Mouse (Mus musculus): ENCODE data around the gene Dolpp1. TPM values are rescaled to one million over a fixed set of nuclear protein-coding genes. Genes with fewer than 3 reads are reported as not detected.

The Dolpp1 gene
- polyA plus RNA-seq, 1 experiment from 2014 or later: 52.3 TPM

DNA sequence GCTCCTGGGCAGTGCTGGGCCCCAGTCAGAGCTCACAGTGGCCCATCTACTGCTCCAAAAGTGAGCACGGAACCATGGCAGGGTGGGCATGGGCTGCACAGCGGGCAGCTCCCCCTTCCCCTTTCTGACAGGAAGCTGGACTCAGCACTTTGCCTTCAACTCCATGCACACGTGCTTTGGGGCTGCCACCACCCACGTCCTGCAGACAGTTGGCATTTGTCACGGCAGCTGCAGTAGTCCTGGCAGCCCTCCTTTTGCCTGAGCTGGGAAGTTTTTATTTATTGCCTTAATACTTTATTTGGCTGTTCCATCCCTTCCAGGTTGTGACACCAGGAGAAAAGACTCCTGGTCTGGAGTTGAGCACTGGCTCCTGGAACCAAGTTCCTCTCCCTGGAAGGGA, 7.2 kb upstream of the Dolpp1 start:
- Histone ChIP-seq H3K4me3 (no peak overlapping the region), H3K4me2 (replicated peaks) (no peak overlapping the region), H3K36me3 (peaks cover 56% of the 10 kb centered on the region), H3K4me1 (no peaks in the 10 kb centered on the region), H3K9me3 (no peaks in the 10 kb centered on the region), H3K27me3 (replicated peaks) (no peaks in the 10 kb centered on the region), H3K27ac (no peak overlapping the region), H3K9ac (no peak overlapping the region)
- no peak for ATAC-seq (ENCODE audit: low FRiP score, low read depth)
- 89% methylated on average over 5 of the region's 5 CpGs for WGBS

DNA sequence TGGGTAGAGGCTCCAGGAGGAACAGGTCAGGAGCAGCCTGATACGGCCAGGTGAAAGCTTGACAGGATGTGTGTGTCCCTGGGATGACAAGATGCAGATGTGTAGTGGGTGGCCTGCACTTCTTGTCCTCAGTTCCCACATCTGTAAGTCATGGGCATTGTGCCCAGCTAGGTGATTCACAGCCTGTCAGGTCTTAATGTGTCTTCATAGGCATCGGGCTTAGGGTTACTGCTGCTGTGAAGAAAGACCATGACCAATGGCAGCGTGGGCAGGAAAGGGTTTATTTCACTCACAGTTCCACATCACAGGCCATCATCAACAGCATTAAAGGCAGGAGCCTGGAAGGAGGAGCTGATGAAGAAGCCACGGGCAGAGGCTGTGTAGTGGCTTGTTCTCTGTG, 6.5 kb upstream of the Dolpp1 start:
- Histone ChIP-seq H3K9ac (no peak overlapping the region), H3K27ac (no peak overlapping the region), H3K27me3 (replicated peaks) (no peaks in the 10 kb centered on the region), H3K4me3 (no peak overlapping the region), H3K9me3 (no peaks in the 10 kb centered on the region), H3K4me1 (no peaks in the 10 kb centered on the region), H3K36me3 (peaks cover 49% of the 10 kb centered on the region), H3K4me2 (replicated peaks) (no peak overlapping the region)
- no peak for ATAC-seq (ENCODE audit: low FRiP score, low read depth)
- 87% methylated on average over 4 of the region's 4 CpGs for WGBS

DNA sequence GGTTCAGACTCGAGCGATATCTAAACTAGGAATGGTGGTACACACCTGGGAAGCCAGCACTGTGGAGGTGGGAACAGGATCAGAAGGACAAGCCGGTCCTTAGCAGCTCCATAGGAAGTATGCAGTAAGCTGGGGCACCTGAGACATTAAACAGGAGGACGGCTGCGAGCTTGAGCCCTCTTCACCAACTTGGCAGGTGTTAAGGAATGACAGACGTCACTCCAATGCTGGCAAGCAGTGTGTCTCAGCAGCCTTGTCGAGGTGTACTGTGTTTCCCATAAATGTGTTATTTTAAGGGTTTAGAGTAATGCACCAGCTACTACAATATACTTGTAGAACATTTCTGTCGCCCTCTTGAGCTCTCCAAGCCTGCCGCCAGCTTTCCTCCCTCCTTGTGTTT, 5.1 kb upstream of the Dolpp1 start:
- H3K9ac ChIP-seq: no peak overlapping the region
- no peaks in the 10 kb centered on the region for H3K9me3 ChIP-seq
- H3K4me2 ChIP-seq (replicated peaks): no peak overlapping the region
- 91% methylated on average over 9 of the region's 9 CpGs for WGBS
- peaks cover 37% of the 10 kb centered on the region for H3K36me3 ChIP-seq
- no peaks in the 10 kb centered on the region for H3K4me1 ChIP-seq
- no peaks in the 10 kb centered on the region for H3K27me3 ChIP-seq (replicated peaks)
- H3K4me3 ChIP-seq: no peak overlapping the region
- no peak for ATAC-seq (ENCODE audit: low FRiP score, low read depth)
- H3K27ac ChIP-seq: no peak overlapping the region

DNA sequence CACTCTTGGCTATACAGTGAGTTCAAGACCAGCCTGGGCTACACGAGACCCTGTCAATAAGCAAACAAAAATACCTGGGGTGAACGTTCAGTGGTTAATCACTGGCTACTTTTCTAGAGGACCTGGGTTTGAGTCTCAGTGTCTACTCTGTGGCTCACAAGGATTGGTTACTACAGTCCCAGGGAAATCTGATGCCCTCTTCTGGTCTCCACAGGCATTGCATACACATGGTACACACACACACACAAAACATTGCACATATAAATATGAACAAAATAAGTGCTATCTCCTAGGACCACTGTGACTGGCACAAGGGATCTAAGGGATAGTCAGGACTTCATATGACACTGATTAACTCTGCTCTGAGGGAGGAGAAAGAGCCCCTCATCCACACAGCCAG, 3.1 kb upstream of the Dolpp1 start:
- no peaks in the 10 kb centered on the region for H3K27me3 ChIP-seq (replicated peaks)
- WGBS: 90% methylated on average over 2 of the region's 2 CpGs
- H3K27ac ChIP-seq: no peak overlapping the region
- no peak overlapping the region for H3K4me3 ChIP-seq
- H3K9ac ChIP-seq: no peak overlapping the region
- no peaks in the 10 kb centered on the region for H3K9me3 ChIP-seq
- no peak for ATAC-seq (ENCODE audit: low FRiP score, low read depth)
- peaks cover 18% of the 10 kb centered on the region for H3K36me3 ChIP-seq
- peaks cover 13% of the 10 kb centered on the region for H3K4me1 ChIP-seq
- no peak overlapping the region for H3K4me2 ChIP-seq (replicated peaks)

DNA sequence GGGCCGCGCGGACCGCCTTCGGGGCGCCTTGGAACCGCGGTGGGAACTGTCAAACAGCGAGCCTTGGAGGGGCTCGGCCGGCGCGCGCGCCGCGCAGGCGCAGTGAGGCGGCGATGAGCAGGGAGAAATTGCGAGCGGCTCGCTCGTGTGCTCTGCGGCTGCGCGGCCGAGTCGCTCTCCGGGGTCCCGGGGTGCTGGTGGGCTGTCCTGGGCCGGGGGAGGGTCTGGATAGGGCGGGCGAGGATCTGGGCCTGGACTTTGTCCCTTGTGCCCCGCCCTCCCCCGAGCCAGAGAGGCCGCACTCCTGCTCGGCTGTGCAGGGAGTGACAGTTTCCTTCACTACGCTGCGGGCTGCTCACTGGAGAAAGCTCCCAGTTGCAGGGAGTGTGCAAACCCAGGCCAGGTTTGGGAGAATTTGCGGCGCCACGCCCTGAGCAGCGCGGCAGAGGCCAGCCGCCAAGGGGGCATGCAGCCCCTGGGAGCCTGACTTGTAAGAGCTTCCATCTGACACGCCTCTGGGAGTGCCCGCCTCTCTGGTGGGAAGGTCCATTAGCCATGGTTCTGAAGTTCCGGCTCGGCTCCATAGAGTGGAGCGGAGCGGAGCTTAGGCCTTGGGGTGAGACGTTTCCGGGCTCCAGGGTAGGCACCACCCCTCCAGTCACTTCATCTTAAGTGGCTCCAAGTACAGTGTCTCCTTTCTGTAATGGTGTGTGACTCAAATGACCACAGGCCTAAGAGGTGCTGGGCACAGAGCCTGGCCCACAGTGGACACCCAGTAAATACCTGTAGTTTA, 719 bp downstream of the Dolpp1 start:
- H3K9ac ChIP-seq: peak overlapping the region; percentile 80
- WGBS: under 1% methylated on average over 54 of the region's 54 CpGs
- H3K4me1 ChIP-seq: peaks cover 18% of the 10 kb centered on the region
- H3K4me2 ChIP-seq (replicated peaks): peak overlapping the region; percentile 99
- H3K9me3 ChIP-seq: no peaks in the 10 kb centered on the region
- peak; percentile 83 for ATAC-seq (ENCODE audit: low FRiP score, low read depth)
- H3K27me3 ChIP-seq (replicated peaks): no peaks in the 10 kb centered on the region
- H3K36me3 ChIP-seq: peaks cover 30% of the 10 kb centered on the region
- peak overlapping the region; percentile 86 for H3K27ac ChIP-seq
- peak overlapping the region; percentile 84 for H3K4me3 ChIP-seq

DNA sequence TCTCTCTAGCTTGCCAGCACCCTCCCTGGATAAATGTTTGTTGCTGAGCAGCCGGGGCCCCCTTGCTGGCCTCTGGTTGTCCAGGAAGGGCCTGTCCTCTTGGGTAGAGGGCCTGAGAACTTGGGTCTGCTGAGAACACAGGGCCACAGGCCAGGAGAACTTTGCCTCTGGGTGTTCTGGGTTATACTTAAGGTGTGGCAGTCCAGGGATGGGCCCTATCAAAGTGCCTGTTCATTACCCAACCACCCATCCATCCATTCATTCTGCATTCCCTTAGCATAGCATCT, 1.3 kb downstream of the Dolpp1 start:
- H3K27me3 ChIP-seq (replicated peaks): no peaks in the 10 kb centered on the region
- H3K9me3 ChIP-seq: no peaks in the 10 kb centered on the region
- peak overlapping the region; percentile 80 for H3K9ac ChIP-seq
- peak overlapping the region; percentile 99 for H3K4me2 ChIP-seq (replicated peaks)
- peaks cover 24% of the 10 kb centered on the region for H3K4me1 ChIP-seq
- 81% methylated on average over 1 of the region's 1 CpGs for WGBS
- H3K36me3 ChIP-seq: peaks cover 34% of the 10 kb centered on the region
- no peak for ATAC-seq (ENCODE audit: low FRiP score, low read depth)
- no peak overlapping the region for H3K27ac ChIP-seq
- H3K4me3 ChIP-seq: peak overlapping the region; percentile 84

DNA sequence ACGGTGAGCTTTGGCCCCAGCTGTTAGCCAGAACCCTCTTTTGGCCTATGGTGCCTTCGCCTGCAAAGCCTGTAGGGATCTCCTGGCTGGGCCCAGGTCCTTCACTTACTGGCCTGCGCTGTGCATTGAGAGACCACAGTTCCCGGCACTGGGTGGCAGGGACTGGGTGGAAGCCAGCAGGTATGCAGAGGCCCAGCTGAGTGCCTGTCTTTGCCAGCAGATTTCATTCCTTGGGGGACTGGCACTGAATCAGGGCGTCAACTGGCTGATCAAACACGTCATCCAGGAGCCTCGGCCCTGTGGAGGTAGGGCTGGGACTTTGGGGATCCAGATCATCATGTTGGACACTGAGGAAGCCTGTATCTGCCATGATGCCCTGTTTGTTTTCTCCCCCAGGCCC, 3.7 kb downstream of the Dolpp1 start:
- Histone ChIP-seq H3K36me3 (peaks cover 52% of the 10 kb centered on the region), H3K4me3 (no peak overlapping the region), H3K27ac (no peak overlapping the region), H3K9ac (no peak overlapping the region), H3K4me2 (replicated peaks) (no peak overlapping the region), H3K27me3 (replicated peaks) (no peaks in the 10 kb centered on the region), H3K4me1 (peaks cover 48% of the 10 kb centered on the region), H3K9me3 (no peaks in the 10 kb centered on the region)
- no peak for ATAC-seq (ENCODE audit: low FRiP score, low read depth)
- 90% methylated on average over 7 of the region's 7 CpGs for WGBS

DNA sequence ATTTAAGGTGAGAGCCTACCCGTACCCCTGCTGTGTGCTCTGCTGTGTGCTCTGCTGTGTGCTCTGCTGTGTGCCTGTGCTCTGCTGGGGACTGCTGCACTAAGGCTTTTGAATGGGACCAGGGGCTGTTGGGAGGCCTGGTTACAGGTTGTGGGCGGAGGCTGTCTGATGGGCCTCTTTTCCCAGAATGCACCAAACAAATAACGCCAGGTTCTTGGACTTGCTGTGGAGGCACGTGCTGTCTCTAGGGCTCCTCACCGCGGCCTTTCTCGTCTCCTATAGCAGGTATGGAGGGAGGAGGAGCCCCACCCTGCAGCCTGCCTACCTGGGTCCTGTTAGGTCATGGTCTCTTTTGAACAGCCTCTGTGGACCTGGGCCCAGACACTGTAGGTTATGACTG, 4.2 kb downstream of the Dolpp1 start:
- H3K9ac ChIP-seq: no peak overlapping the region
- no peaks in the 10 kb centered on the region for H3K9me3 ChIP-seq
- H3K27ac ChIP-seq: no peak overlapping the region
- H3K36me3 ChIP-seq: peaks cover 55% of the 10 kb centered on the region
- H3K4me3 ChIP-seq: no peak overlapping the region
- 90% methylated on average over 7 of the region's 7 CpGs for WGBS
- no peak for ATAC-seq (ENCODE audit: low FRiP score, low read depth)
- no peak overlapping the region for H3K4me2 ChIP-seq (replicated peaks)
- H3K27me3 ChIP-seq (replicated peaks): no peaks in the 10 kb centered on the region
- H3K4me1 ChIP-seq: peaks cover 48% of the 10 kb centered on the region

DNA sequence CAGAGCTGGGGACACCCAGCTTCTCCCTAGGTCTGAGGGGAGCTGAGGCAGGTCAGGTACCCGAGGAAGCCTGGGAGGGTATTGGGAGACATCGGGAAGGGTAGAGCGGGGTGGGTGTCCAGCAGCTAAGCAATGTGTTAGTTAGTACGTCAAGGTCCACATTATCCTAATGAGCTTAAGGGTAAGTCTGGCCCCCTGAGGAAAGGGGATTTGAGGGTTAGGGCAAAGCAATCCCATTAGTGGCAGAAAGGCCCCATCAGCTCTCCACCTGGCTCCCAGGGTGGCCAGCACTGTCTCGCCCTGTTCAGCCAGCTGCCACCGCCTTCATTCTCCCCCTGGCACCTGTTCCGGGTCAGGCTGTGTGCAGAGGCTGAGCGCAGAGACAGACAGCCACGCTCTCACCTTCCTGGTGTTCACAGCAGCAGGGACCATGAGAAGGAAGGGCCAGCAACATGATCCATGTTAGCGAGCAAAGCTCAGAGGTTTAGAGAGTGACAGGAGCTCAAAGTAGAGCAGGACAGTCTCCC, 6.0 kb downstream of the Dolpp1 start:
- 87% methylated on average over 10 of the region's 10 CpGs for WGBS
- Histone ChIP-seq H3K9ac (no peak overlapping the region), H3K27ac (no peak overlapping the region)

DNA sequence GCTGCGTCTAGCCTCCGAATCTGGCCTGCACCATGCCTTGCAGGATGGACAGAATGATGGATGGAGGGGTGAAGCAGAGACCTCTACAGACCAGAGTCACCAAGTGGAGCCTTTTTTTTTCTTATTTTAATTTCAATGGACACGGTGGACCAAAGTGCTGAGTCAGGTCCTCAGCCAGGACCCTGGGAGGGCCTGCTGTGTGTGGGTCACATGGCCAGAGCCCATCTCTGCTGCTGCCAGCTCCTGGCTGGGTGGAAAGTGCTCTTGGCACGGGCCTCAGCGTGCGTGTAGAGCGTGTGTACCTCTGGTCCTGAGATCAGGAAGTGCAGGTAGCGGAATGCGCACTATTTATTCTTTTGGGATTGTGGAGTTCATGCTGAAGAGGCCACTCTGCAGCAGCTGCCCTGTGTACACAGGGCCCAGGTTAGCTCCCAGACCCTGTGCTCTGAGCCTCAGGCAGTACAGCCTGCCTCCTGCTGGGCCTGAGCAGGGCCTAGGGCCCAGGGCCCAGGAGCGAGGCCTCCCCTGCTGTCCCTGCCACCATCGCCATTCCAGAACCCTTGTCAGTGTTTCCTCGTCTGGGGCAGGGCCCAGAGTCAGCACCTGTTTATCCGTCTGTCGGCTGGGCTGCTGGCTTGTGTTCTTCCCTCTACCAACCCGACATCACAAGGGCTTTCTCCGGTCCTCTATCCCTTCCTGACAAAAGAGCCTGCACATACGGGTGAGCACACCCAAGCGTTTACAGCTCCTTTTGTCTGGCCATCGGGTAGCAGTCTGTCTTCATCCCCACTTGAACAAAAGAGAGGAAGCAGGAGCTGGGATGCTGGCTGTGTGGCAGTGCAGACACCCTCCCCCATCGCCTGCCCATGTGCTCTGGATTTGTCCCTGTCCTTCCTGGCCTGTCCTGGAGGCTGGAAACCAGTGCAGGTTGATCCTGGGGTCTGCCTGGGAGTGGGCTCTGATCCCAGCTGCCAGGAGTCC, 7.4 kb downstream of the Dolpp1 start:
- H3K4me1 ChIP-seq: peaks cover 32% of the 10 kb centered on the region
- no peaks in the 10 kb centered on the region for H3K27me3 ChIP-seq (replicated peaks)
- WGBS: 21% methylated on average over 20 of the region's 20 CpGs
- H3K4me2 ChIP-seq (replicated peaks): no peak overlapping the region
- peak overlapping the region; percentile 39 for H3K27ac ChIP-seq
- peak overlapping the region; percentile 47 for H3K9ac ChIP-seq
- H3K4me3 ChIP-seq: no peak overlapping the region
- peak; percentile 67 for ATAC-seq (ENCODE audit: low FRiP score, low read depth)
- H3K36me3 ChIP-seq: peaks cover 69% of the 10 kb centered on the region
- no peaks in the 10 kb centered on the region for H3K9me3 ChIP-seq

More for the DNA sequence above, 6.0 kb downstream of the Dolpp1 start:
- H3K9me3 ChIP-seq: no peaks in the 10 kb centered on the region
- no peak overlapping the region for H3K4me3 ChIP-seq
- no peaks in the 10 kb centered on the region for H3K27me3 ChIP-seq (replicated peaks)
- H3K4me2 ChIP-seq (replicated peaks): no peak overlapping the region
- H3K4me1 ChIP-seq: peaks cover 45% of the 10 kb centered on the region
- no peak for ATAC-seq (ENCODE audit: low FRiP score, low read depth)
- peaks cover 63% of the 10 kb centered on the region for H3K36me3 ChIP-seq

DNA sequence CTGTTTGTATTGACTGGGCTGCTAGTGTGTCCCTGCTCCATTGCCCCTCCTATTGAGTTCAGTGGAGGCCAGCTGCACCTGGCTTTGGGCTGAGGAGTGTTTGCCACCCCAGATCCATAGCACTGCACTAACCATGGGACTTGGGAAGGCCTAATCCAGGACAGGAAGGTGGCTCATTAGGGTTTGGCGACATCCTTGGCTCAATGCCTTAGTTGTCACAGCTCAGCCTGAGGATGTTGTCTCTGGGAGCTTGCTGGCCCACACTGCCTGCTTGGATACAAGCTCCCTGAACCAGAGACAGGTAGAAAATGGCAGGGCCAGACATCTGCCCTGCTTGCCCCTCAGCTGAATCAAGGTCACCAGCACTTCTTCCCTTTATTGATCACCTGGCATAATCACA, 9.5 kb downstream of the Dolpp1 start:
- H3K27me3 ChIP-seq (replicated peaks): no peaks in the 10 kb centered on the region
- no peak overlapping the region for H3K4me3 ChIP-seq
- H3K4me1 ChIP-seq: peaks cover 32% of the 10 kb centered on the region
- H3K27ac ChIP-seq: no peak overlapping the region
- WGBS: 100% methylated on average over 1 of the region's 1 CpGs
- H3K9me3 ChIP-seq: no peaks in the 10 kb centered on the region
- no peak overlapping the region for H3K4me2 ChIP-seq (replicated peaks)
- H3K36me3 ChIP-seq: peaks cover 76% of the 10 kb centered on the region
- no peak for ATAC-seq (ENCODE audit: low FRiP score, low read depth)
- no peak overlapping the region for H3K9ac ChIP-seq

DNA sequence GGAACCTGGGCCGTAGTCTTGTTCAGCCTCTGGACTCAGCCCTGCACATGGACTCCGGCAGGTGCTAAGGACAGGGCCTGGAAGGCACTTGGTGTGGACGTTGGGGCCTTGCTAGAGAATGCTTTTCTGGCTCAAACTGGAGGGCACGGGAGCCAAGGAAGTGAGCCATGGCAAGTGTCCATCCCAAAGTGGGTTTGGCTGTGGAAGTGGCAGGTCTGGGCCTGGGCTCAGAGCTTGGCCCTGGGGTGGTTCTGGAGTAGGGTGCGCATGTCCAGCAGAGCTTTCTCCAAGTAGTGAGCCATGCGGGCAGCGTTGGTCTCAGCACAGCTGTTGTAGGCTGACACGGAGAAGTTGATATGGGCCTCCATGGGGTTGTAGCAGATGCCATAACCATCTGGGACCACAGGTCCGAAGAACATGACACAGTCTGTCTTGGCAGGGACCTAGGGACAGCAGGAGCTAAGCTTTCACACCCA, 10.3 kb downstream of the Dolpp1 start:
- no peak overlapping the region for H3K4me3 ChIP-seq
- H3K36me3 ChIP-seq: peaks cover 76% of the 10 kb centered on the region
- WGBS: 92% methylated on average over 9 of the region's 9 CpGs
- no peak overlapping the region for H3K9ac ChIP-seq
- H3K4me1 ChIP-seq: peaks cover 32% of the 10 kb centered on the region
- no peak overlapping the region for H3K27ac ChIP-seq
- H3K4me2 ChIP-seq (replicated peaks): no peak overlapping the region
- no peak for ATAC-seq (ENCODE audit: low FRiP score, low read depth)
- H3K27me3 ChIP-seq (replicated peaks): no peaks in the 10 kb centered on the region
- no peaks in the 10 kb centered on the region for H3K9me3 ChIP-seq
